Mouse (Mus musculus) kidney, adult 8-10 months (tissue): ENCODE measurements around the gene Adamts2.

ENCODE experiments used
- DNase-seq, 2 experiments: peaks; one replicate each; pipeline ENCODE4 v3.0.0; 2022

The Adamts2 gene

GRCm38 (mm10) chr11:50673525-50674250, 71.8 kb downstream of the Adamts2 start:
- DNase-seq: no peak

GRCm38 (mm10) chr11:50674390-50674789, 72.5 kb downstream of the Adamts2 start:
- DNase-seq: no peak

- no peak for DNase-seq
These were observed 76.8 kb downstream of the Adamts2 start for GRCm38 (mm10) chr11:50678650-50679049.

- peak in 1 of 2 experiments; percentile 5 for DNase-seq
These were observed 80.1 kb downstream of the Adamts2 start for GRCm38 (mm10) chr11:50681940-50682339.

GRCm38 (mm10) chr11:50683821-50684220, 81.9 kb downstream of the Adamts2 start:
- DNase-seq: no peak

GRCm38 (mm10) chr11:50688584-50688983, 86.7 kb downstream of the Adamts2 start:
- DNase-seq: no peak

- no peak for DNase-seq
These were observed 87.8 kb downstream of the Adamts2 start for GRCm38 (mm10) chr11:50689672-50690071.

GRCm38 (mm10) chr11:50699971-50700370, 98.1 kb downstream of the Adamts2 start:
- no peak for DNase-seq

- DNase-seq: no peak
These were observed 98.6 kb downstream of the Adamts2 start for GRCm38 (mm10) chr11:50700496-50700895.

- no peak for DNase-seq
These were observed 101.5 kb downstream of the Adamts2 start for GRCm38 (mm10) chr11:50703397-50703796.

GRCm38 (mm10) chr11:50704511-50704910, 102.6 kb downstream of the Adamts2 start:
- DNase-seq: no peak

- DNase-seq: no peak
These were observed 105.4 kb downstream of the Adamts2 start for GRCm38 (mm10) chr11:50707259-50707658.

GRCm38 (mm10) chr11:50713610-50714202, 111.8 kb downstream of the Adamts2 start:
- DNase-seq: peak; percentile 4 to 15

- DNase-seq: no peak
These were observed 113.2 kb downstream of the Adamts2 start for GRCm38 (mm10) chr11:50715091-50715490.

- no peak for DNase-seq
These were observed 115.6 kb downstream of the Adamts2 start for GRCm38 (mm10) chr11:50717381-50717897.

GRCm38 (mm10) chr11:50718862-50719261, 117.0 kb downstream of the Adamts2 start:
- no peak for DNase-seq

- DNase-seq: no peak
These were observed 118.5 kb downstream of the Adamts2 start for GRCm38 (mm10) chr11:50720421-50720820.

GRCm38 (mm10) chr11:50720856-50721550, 119.1 kb downstream of the Adamts2 start:
- DNase-seq: peak in 1 of 2 experiments; percentile 9

GRCm38 (mm10) chr11:50725595-50725994, 123.7 kb downstream of the Adamts2 start:
- DNase-seq: no peak

GRCm38 (mm10) chr11:50726035-50726434, 124.2 kb downstream of the Adamts2 start:
- DNase-seq: no peak

- peak in 1 of 2 experiments; percentile 37 for DNase-seq
These were observed 131.3 kb downstream of the Adamts2 start for GRCm38 (mm10) chr11:50733146-50733545.

GRCm38 (mm10) chr11:50734129-50734528, 132.2 kb downstream of the Adamts2 start:
- no peak for DNase-seq

GRCm38 (mm10) chr11:50736548-50736947, 134.7 kb downstream of the Adamts2 start:
- no peak for DNase-seq

- no peak for DNase-seq
These were observed 136.6 kb downstream of the Adamts2 start for GRCm38 (mm10) chr11:50738436-50738835.
